Mouse (Mus musculus) cerebellum, adult 8-10 months (tissue): Measurements from ENCODE around the gene Phox2a.
A peak's percentile ranks its signal among the peaks of the same experiment; 100 is the strongest.

ENCODE experiments used
- DNase-seq: peaks from one replicate; pipeline ENCODE4 v3.0.0; 2022

The Phox2a gene

DNA sequence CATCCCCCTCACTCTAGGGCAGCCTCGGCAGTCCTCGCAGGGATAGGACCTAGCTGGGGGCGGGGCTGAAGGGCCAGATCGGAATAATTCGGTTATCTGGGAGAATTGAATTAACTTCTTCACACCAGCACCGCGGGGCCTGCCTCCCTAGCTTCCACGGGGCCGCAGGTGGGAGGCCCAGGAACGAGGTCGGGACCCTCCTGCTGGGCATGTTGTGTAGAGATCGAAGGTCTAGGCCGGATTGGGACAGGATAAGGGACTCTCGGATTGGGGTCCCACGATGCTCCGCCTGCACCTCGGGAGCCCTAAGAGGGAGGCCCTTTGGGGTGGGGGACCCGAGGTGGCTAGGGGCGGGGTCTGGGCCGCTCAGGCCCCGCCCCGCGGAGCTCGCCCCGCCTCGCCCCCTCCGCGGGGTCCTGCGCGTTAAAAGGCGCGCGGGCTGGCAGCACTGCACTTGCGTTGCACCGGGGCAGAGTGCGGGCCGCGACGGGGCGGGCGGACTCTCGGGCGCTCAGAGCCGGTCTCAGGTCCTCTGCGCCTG is at the start of gene Phox2a:
Gene Phox2a (plus strand): TSS at position 453 of the 541 bp plus-strand sequence.
- DNase-seq: no peak

DNA sequence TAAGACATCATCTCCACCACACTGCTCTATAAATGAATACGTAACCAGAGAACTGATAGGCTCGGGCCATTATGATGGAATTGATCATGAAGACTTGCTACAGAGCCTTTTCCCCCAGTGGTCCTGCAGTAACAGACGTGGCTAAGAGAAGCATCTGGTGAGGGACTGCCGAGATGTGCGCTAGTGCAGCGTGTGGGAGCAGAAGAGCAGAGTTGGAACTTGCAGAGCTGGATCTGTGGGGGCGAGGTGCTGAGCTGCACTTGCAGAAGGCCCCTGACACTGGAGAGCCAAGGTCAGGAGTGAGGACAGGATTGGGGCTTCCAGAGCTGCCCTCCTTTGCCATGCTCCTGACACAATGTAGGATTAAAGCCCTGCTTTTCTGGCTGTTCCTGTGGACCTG is 48.1 kb upstream of the Phox2a start:
- no peak for DNase-seq

DNA sequence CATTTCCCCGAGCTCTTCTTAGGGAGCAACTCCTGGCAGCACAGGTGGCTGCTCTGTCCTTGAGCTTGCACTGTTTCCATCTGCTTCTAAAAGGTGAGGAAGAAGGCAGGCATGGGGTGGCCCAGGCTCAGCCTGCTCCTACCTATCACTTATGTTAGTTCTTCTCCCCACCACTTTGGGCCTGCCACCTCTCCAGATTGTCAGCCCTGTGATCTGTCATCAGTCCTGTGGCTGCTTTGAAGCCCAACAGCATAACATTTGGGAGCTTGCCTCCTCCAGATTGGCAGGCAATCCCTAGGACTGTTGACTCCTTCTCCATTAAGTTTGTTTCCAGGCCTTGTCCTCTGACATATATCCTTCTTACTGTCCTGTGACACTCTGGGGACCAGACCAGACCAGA is 46.5 kb upstream of the Phox2a start:
- no peak for DNase-seq

DNA sequence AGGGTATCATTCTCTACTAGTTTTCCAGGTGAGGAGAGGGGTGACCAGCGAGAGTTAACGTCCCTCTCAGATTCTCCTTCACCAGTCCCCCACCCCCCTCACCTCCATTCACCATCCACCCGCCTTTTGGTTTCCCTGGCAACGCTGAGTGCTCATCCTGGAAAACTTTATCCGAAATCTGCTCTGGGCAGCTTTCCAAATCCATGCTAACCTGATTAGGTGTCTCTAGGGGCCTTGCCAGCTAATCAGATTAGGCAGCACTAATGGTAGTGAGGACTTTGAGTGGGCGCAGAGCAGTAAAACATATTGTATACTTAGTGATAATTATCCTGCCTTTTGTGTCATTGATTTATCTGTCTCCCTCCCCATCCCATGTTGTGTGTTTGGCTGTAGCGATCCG is 45.4 kb upstream of the Phox2a start:
- DNase-seq: no peak

DNA sequence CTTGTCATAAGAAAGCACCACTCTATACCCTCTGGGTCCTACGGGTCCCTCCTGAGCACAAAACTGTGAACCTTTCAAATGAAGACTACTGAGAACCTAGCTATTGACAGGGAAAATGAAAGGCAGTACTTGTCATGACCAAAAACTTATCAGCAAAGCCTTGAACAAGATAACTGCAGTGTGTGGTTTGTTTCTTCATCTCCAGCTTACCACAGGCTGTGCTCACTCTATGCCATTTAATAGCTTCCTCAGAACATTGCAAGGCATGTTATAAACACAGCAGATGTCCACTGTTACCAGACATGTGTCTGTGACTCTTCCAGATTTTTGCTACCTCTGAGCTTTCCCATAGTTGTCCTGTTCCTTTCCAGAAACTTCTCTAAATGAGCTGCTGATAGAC is 41.1 kb upstream of the Phox2a start:
- DNase-seq: no peak

DNA sequence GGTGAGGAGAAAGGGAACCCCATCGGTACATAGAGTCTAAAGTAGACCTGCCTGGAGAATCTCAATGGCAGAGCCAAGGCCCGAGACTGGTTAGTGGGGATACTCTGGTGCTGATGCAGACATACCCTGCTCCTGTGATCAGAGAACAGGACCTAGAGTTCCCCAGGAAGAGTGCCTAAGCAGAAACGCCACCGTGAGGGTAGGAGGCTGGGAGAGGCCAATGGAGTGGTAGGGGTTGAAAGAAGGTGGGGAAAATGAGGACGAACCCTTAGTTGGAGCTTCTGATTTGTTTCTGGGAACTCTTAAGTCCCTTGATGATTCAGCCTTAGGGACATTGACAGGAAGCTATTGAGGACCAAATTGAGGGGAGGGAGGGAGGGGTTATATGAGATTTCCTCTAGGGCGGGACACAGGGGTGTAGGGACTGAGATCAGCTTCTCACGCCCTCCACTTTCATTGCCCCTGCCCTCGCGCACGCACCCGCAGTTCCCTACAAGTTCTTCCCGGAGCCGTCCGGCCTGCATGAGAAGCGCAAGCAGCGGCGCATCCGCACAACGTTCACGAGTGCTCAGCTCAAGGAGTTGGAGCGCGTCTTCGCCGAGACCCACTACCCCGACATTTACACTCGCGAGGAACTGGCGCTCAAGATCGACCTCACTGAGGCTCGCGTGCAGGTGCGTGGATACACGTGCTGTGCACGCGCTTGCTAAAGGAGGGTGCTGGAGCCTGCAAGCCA is 2.4 kb downstream of the Phox2a start:
- no peak for DNase-seq

DNA sequence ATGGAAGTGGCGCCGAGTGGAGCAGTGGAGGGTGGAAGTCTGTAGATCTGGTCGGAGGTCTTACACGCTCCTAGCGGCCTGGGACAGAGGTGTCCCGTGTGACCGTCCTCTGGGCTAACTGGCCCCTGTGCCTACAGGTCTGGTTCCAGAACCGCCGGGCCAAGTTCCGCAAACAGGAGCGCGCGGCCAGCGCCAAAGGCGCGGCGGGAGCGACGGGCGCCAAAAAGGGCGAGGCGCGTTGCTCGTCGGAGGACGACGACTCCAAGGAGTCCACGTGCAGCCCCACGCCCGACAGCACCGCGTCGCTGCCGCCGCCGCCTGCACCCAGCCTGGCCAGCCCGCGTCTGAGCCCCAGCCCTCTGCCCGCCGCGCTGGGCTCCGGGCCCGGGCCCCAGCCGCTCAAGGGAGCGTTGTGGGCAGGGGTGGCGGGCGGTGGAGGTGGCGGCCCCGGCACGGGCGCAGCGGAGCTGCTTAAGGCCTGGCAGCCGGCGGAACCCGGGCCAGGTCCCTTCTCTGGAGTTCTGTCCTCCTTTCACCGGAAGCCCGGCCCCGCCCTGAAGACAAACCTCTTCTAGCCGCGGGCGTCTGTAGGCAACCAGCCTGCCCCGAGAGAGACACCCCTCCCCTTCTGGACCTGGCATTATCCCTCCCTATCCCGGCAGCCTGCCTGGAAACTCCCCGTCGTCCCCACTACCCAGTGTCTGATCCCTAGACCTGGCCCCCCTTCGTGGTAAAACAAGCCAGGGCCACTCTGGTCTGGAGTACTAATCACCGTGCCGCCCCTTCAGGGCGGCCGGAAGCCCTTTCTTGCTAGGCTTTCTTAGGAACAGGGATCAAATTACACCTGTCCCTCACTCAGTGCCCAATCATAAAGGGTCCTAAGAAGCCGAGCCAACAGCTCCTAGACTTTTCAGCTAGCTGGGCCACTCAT is 3.7 kb downstream of the Phox2a start:
- no peak for DNase-seq

DNA sequence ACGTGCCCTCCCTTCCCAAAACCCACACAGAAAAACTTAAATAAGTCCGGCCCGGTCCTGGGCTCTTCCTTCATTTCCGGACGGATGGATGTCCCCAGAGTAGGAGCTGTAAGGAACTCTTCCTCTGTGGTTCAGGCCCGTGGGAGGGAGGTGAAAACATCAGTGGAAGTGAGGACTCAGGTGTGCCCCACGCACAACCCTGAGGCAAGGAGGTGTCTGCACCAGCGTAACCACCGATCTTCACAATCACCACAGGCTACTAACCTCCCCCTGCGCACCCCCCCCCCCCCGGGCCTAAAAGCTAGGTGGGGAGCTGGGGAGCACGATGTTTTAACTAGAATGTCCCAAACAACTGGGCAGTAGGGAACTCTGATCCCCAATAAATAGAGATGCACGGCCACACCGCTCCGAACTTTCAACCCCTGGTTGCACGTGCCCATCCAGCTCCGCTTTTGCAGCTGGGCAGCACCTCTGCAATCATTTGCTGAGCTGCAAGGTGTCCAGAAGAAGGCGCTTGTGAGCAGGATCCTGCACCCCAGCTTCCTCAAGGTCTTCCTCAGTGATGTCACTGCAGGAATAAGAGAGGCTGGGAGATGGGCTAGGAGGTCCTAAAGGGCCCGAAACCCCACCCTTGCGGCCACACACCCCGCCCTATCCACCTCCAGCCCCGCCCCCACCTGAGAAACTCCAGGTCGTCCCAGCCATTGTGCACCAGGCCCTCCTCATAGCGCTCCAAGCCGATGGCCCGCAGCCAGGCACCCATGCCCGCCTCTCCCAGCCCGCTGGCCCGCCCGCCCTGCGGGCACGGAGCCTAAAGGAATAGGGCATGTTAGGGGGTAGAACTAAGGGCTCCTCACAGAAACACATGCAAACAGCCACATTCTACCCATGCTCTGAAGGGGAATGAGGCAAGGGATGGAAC is 5.0 kb downstream of the Phox2a start:
- DNase-seq: no peak

DNA sequence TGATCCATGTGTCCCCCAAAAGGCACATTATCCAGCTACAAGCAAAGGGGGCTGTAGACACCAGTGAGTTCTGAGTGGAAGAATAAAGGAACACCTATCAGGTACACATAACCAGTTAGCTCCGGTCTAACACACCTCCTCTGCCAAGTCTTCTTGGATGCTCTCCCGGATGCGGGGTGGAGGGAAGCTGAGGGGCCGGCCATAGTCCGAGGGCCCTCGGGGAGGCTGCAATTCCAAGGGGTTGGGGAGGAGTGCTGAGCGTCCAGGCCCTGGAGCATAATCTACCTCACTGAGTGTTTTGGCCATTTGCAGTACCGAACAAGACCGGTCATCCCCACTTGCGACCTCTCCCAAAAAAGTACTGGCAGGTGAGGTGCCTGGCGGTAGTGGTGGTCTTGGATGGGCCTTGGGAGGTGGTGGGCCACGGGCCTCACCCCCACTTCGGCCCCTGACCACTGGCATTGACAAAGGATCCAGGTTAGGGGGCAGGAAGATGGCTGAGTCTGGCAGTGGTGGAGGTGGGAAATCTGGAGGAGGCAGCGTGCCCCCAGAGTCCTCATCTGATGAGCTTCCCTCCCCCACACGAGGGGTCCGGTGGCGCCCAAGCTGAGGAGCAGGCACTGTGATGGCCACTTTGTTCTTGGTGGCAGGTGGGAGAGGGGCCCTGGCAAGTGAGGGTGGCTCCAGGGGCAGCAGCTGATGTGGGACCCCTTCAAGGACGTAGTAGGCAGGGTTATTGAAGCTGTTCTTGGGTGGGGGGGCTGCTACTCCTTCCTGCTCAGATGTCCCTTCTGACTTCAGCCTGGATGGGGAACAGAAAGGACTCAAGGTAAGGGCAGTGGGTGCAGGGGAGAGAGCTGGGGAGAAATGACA is 5.9 kb downstream of the Phox2a start:
- DNase-seq: no peak

DNA sequence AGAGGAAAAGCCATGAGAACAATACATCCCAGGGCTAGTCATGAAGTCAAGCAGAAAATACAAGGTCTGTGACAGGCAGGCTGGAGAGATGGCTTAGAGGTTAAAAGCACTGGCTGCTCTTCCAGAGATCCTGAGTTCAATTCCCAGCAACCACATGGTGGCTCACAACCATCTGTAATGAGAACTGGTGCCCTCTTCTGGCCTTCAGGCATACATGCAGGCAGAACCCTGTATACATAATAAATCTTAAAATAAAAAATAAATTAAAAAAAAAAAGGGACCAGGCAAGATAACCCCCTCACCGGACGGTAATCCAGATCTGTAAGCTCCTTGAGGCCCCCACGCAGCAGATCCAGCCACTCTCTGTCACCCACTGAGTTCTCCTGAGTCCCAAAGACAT is 12.3 kb downstream of the Phox2a start:
- DNase-seq: no peak

DNA sequence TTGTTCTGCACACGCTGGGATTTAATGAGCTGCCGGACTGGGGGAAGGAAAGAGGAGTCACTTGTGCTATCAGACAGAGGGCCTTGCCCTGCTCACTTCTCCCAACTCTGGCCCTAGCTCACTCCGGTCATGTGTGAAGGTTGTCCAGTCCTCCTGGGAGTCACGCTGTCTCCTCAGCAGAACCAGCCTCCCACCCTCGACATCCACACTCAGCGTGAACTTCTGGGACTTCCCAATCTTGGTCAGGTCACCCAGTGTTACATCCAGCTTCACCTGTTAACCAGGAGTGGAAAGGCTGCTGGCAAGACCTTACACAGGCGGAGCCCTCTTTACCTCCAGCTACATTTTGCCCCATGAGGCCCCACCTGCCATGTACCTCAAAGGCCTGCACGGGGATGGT is 13.3 kb downstream of the Phox2a start:
- DNase-seq: no peak

DNA sequence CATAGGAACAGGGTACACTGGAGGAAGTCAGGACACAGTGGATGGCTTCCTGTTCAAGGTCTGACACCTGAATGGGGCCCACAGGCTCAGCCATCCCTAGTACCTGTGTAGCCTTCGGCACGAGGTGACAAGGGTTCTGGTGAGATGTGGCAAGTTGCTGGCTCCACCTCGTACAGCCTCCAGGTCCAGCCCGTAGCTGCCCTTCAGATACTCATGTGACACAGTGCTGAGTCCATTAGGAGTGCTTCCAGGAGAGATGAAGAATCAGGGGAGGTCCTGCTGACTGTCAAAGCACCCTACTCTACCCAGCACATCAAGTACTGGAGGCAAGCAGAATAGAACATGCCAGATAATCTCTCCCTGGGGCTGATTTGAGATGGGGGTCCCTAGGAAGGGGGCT is 14.3 kb downstream of the Phox2a start:
- DNase-seq: no peak

DNA sequence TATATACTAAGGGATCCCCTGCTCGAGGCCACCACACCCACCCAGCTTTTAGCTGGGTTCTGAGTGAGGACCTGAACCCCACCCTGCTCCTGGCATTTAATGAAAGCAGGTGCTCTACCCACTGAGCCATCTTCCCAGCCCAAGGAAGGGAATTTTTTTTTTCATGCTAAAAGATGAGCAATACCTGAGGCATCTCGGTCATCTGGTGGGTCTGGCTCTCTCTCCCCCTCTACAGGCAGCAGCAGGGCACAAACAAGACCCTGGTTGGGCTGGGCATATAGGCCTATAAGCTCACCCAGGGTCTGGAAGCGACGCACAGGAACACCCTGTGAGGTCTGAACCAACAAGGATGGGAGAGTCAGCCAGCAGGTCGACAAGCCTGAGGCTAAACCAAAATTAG is 15.2 kb downstream of the Phox2a start:
- DNase-seq: no peak

DNA sequence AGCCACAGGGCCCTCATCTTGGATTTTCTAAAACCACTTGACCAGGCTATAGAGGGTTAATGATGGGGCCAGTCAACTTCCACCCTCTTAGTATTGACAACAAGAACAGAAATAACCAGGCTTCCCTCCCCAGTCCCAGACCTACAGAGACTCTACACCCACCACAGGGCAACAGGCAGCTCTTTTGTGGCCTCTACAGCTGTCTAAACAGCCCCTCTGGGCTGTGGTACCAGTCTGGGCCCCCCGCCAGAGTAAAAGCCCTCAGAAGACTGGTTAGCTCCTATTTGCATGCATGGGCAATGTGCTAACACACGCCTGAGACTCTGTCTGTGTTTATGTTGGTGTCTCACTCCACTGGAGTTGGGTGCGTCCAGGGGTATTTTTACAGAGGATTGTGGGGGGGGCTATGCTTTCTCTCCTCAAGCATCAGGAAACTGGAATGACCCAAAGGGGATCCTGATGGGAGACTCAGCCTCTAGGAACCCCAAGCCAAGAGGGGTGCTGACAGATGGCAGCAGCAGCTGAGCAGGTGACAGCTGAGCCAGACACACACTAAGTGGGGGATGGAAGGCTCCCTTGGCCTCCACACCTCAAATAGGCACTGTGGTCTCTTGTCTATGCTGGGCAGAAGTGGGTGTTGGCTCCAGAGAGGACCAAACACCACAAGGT is 15.9 kb downstream of the Phox2a start:
- no peak for DNase-seq

DNA sequence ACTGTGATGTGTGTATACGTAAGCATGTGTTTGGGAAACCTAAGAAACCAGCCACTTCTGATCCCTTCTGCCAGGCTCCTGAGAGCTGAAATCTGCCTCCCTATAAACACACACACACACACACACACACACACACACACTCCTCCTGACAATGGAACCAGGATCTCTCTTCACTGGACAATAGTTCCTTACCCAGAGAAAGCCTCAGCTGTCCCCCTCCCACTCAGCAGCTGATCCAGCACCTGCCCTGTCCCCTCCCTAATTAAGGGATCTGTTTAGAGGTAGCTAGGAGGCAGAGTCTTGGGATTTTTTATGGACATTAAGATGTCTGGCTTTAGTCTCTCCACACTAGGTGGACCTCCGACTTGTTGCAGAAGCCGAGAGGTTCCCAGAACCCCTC is 16.8 kb downstream of the Phox2a start:
- DNase-seq: no peak

DNA sequence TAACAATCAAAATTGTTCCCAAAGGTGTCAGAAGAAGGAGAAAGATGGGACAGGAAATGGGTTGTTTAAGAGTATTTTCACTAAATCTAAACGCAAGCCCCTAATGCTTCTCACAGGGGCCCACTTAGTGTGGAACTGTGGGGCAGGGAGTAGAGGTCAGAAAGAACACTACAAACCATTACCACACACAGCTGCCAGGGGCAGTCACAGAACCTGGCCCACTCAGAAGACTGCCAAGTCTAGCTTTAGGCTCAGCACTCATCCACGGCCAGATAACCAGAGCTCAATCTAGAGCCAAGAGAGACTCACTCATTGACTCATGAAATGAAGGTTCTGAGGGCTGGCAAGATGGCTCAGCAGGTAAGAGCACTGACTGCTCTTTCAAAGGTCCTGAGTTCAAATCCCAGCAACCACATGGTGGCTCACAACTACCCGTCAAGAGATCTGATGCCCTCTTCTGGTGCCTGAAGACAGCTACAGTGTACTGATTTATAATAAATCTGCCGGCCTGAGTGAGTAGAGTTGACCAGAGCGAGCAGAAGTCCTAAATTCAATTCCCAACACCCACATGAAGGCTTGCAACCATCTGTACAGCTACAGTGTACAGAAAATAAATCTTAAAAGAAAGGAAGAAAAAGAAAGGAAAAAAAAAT is 17.5 kb downstream of the Phox2a start:
- DNase-seq: no peak

DNA sequence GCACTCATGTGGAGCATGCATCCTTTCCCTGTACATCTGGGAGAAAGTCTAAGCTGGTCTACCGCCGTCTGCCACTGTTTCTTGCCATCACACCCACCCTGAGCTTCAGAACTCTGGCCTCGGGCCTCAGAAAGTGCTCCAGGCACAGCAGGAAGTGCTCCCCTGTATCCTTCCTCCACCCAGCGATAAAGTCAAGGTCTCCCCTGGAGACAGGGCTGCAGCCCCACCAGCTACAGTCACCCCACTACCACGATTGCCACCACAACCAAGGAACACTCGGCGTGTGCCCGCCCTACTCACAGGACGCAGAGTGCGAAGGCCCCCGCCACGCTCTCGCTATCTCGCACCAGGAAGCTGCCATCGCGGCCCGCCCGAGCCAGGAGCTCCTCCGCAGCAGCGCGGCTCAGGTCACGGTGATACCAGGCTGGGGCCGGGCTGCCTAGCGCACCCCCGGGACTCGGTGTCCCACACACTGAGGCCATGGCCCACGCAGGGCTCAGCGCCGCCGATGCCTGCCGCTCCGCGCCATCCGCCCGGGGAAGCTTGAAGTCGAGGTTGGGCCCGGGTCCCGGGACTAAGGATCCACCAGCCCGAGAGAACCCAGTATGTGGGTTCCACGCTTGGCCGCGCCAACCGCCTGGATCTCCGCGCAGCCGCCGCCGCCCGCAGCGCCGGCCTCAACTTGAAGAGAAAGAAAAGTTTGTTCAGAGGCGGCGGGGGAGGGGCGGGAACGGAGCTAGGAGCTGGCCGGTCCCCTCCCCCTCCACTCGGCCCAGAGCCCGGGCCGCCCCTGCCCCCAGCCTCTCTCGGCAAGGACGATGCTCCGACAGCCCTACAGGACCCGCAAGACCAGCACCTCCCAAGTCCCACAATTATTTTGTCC is 18.4 kb downstream of the Phox2a start:
- DNase-seq: peak; percentile 28

DNA sequence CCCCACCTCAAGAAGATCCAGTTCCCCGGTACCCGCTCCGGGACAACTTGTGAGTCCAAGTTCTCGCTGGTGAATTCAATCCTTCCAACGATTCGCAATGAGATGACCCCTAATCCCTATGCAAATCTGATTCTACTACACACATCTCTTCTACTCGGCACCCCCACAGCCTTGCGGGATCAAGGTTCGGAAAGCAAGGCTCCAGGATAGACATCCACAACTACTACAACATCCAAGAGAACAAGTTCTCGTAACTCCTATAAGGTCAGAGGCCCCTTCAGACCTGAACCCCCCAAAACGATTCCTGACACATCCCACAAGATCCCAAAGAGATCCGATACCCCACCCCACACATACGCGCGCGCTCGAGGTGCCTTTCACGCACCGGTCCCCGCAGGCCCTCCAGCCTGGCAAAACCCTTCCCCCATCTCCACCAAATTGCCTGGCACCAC is 19.1 kb downstream of the Phox2a start:
- no peak for DNase-seq
